Mouse (Mus musculus): ENCODE results near the gene Cntn4.

DNA sequence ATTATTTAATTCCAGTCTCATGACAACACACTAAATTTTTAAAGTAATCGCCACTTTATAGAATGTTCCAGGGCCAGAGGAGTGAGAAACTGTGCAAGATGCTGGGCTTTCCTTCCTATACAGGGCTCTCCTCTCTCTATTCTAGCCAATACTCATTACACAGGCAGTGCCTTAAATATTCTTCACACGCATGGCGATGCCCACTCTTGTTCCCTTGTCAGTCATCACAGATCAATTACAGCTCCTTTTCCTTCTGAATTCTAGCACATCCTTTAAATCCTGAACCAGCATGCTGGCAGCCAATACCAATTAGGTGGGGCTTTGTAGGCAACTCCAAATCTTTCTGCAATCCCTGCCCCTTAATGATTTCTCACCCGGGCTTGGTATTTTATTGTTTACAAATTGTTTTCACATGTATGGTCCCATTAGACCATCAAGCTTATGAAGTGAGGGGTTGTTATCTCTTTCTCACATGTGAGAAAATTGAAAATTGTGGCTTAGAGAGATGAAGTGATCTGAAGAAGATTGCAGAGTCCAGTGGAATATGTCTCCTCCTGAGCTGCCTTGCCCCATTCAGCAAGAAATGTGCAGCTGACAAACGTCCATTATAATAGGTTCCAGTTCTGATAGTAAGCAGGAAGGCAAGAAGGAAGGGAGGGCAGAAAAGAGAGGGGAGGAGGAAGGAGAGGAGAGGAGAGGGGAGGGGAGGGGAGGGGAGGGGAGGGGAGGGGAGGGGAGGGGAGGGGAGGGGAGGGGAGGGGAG lies 789.0 kb downstream of the Cntn4 start:
- TF ChIP-seq CTCF (conservative IDR thresholded peaks at IDR 0.05; ENCODE audit: low read length) (no peak), POU5F1 (IDR thresholded peaks at IDR 0.05; ENCODE audit: borderline replicate concordance, low read length) (no peak), NANOG (IDR thresholded peaks at IDR 0.05; ENCODE audit: borderline replicate concordance, low read length) (no peak)
